Mouse (Mus musculus): ENCODE data around the gene Zfp69.

DNA sequence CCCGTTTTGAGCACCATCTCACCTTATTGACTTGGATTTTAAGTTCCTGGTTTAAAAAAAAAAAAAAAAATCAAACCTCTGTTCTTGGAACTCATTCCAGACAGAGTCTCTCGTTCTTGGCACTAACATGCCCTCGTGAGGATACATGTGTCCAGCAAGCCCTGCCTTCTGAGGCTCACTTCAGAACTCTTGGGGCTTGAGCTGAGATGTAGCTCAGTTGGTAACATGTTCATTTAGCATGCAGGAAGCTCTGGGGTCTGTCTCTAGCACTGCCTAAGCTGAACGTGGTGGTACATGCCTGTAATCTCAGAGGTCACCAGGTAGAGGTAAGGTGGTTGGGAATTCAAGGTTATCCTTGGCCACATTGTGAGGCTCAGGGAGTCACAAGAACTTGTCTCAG, 65.4 kb downstream of the Zfp69 start:
- TF ChIP-seq POLR2A (IDR thresholded peaks at IDR 0.05; ENCODE audit: low read depth, low read length) = no peak
- TF ChIP-seq CTCF (IDR thresholded peaks at IDR 0.05; ENCODE audit: borderline replicate concordance, insufficient read depth, low read length) = no peak

Data from embryonic fibroblast, embryonic 13.5 days (primary cell).